Mouse (Mus musculus) heart, adult 11 months (tissue): ENCODE measurements around the gene Dera.
A peak's percentile ranks its signal among the peaks of the same experiment; 100 is the strongest.

Source experiments
- DNase-seq: peaks from one replicate; pipeline ENCODE4 v3.0.0; 2022

The Dera gene

DNA sequence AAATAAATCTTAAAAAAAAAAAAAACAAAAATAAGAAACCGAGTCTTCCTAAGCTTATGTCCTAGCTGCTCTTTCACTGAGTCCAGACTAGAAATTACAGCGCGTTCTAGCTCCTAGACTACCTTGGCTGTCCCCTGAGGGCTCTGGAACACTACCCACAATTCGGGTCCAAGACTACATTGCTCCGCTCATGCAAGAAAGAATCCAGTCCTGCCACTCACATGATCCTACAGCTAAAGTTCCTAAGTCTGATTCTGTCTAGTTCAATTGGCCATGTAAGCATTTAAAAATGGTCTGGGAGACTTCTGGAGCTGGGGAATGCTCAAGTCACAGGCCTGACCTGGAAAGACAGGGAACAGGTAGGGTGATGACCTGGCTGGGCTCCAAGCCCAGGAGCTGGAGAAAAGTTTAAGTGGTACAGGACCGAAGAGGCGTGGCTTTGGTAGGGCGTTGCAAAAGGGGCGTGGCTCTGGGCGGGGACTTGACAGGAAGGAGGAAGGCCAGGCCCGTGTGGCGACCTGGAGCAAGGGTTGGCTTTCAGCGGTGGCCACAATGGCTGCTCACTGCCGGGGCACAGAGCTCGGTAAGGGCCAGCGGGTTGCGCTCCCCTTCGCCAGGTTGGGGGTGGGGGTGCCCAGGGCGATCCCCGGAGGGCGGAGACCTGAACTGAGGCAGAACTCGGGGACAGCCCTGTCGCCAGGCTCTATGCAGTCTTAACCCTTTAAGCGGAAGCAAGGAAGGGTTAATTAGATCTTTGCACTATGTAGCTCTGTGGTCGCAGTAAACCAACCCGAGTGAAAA is at the start of gene Dera:
TSS of gene Dera (plus strand) at position 491 of the 801 bp plus-strand sequence.
- DNase-seq, result peak; percentile 97

- DNase-seq, result peak; percentile 80
These were observed 48.1 kb upstream of the Dera start for GRCm38 (mm10) chr6:137706209-137706608.

DNA sequence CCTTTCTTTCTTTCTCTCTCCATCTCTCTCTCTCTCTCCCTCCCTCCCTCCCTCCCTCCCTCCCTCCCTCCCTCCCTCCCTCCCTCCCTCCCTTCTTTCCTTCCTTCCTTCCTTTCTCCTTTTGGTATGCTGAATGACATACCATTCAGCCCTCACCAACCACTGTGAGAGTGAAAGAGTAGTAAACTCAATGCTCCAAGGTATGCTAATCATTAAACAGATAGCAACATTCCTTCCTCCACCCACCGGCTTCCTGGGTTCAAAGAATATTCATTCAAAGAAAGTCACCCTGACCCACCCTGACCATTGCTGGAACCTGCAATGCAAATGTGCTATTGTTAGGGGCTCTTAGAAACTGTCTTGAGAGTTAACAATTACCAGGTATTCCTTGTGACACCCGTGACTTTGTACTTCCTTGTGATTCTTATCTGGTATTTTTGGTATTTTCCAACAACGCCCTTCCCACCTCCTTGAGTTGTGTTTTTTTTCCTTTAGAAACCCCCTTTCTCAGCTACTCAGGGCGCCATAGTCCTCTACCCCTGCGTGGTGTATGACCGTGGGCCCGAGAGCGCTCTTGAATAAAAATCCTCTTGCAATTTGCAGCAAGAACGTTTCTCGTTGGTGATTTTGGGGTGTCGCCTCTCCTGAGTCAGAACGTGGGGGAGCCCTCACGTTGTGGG is 45.5 kb upstream of the Dera start:
- peak; percentile 58 for DNase-seq

- DNase-seq, result peak; percentile 95
These were observed 43.9 kb upstream of the Dera start for GRCm38 (mm10) chr6:137710179-137711037.

GRCm38 (mm10) chr6:137712654-137713309 is 41.6 kb upstream of the Dera start:
- DNase-seq, result peak; percentile 79

- DNase-seq, result no peak
These were observed 41.1 kb upstream of the Dera start for GRCm38 (mm10) chr6:137713310-137713664.

- DNase-seq, result peak; percentile 85
These were observed 37.5 kb upstream of the Dera start for GRCm38 (mm10) chr6:137716802-137717201.

- DNase-seq, result no peak
These were observed 32.0 kb upstream of the Dera start for GRCm38 (mm10) chr6:137722220-137722931.

DNA sequence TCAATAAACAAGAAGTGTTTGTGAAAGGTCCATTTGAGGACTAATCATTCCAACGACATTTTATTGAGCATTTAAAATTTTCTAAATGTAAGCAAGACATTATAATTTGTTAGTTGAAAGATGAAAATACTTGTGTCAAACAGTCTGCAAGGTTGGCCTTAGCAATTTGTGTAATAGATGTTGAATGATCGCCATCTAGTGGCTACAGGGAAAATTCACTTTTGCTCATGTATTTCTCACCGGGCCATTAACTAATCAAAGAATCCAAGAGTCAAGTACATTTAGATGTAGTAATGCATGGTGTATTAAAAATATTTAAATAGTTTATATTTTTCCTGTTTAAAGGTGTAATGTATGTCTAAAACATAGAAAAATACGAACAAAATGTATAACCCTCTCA is 30.4 kb upstream of the Dera start:
- DNase-seq, result peak; percentile 29

- DNase-seq, result peak; percentile 86
These were observed 19.9 kb upstream of the Dera start for GRCm38 (mm10) chr6:137734460-137734845.

- DNase-seq, result peak; percentile 99
These were observed 19.3 kb upstream of the Dera start, which contains the start of gene Strap for GRCm38 (mm10) chr6:137734846-137735609. Strap (plus strand) TSS chr6:137735078.

GRCm38 (mm10) chr6:137735671-137736238 is 18.6 kb upstream of the Dera start:
- DNase-seq, result peak; percentile 85

GRCm38 (mm10) chr6:137740972-137741371 is 13.4 kb upstream of the Dera start:
- DNase-seq, result peak; percentile 43

- no peak for DNase-seq
These were observed 9.6 kb upstream of the Dera start for GRCm38 (mm10) chr6:137744700-137745099.

DNA sequence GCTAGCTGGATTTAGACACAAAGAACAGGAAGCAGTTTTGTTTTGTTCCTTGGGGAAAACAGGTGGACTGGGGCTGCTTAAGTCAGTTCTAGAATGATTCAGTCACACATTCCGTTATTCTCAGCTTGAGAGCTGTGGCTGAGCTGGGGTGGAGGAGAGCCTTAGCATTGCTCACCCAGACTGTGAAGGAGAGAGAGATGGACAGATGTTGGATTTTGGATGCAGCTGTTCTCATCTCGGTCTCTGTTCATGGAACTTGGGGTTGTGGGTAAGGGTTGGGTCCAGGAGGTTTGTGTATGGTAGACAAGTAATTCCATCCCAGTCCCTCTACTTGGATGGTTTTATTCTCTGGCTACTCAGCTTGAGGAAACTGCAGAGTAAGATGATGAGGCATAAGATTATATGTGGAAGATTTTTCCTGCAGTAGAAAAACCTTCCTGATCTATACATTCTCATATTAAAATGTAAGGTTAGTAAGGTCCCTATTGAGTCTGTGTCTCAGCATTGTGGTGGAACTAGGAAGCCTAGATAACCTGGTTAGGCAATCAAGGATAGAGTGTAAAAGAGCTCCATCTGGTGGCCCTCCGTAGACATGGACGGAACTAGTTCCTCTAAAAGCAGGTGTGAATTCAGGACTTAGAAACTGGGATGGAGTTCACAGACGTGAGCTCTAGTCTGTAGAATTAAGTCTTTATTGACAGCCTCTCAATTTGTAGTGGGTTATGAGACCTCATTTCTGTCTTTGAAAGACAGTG is 7.0 kb upstream of the Dera start:
- DNase-seq, result no peak

DNA sequence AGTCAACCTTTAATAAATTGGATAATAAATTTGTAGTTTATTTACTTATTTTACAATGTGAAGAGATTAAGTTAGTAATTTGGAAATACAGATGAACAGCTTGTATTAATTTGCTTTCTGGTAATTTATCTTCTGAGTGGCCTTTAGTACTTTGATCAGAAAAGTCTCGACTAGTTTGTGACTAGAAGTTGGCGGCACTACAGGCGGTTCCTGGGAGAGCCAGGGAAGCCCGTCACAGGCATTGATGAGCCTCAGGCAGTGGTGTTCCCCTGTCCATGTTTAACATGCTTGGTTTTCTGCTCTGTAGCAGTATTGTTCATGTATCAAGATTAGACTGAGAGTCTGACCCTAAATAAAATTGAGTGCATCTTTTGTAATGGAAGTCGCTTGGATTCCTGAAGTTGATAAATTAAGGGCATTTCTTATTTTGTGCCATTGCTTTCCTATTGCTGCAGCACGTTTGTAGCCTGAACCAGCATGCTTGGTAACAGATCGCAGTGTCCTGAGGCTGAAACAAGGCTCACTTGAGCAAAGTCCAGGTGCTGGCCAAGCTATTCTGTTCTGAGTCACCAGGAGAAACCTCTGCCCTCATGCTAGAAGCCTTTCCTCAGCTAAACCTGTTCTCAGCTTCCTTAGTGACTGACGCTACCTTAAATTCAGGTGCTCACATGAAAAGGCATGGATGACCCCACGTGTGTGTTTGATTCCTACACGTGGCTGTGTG is 2.6 kb upstream of the Dera start:
- DNase-seq, result peak; percentile 45

DNA sequence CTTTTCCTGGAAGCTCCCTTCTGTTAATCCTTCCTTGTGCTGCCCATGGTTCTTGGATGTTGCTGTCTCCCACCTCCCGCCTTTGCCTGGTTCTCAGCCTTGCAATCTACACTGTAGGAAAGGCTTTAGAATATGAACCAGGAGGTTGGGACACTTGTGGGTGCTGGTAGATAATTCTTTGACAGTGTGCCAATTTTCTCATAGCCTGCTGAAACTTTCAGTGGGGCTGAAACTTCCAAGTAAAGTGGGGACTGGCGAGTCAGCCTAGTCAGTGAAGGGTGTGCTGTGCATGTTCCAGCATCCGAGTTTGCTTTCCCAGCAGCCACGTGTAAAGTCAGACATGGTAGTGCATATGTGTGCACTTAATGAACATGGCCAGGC is 2.1 kb upstream of the Dera start:
- peak; percentile 78 for DNase-seq

- no peak for DNase-seq
These were observed 499 bp downstream of the Dera start for GRCm38 (mm10) chr6:137754857-137755232.

DNA sequence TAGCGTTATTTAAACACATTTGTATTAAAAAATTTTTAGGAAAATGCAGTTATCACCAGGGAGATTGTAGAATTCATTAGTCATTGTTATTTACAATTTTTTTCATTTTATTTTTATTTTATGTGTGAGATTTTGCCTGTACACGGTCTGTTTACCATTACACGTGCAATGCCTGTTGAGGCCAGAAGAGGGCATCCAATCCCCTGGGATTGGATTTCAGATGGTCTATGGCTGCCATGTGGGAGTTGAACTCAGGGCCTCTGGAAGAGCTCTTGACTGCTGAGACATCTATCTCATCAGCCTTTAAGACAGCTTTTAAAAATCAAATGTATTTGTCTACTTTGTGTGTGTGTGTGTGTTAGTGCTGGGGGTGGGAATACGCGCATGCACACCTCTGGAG is 2.0 kb downstream of the Dera start:
- no peak for DNase-seq

GRCm38 (mm10) chr6:137757891-137758290 is 3.5 kb downstream of the Dera start:
- DNase-seq, result peak; percentile 18
